8 mouse cellular contexts compared by ENCODE assay signal in the genomic region with DNA sequence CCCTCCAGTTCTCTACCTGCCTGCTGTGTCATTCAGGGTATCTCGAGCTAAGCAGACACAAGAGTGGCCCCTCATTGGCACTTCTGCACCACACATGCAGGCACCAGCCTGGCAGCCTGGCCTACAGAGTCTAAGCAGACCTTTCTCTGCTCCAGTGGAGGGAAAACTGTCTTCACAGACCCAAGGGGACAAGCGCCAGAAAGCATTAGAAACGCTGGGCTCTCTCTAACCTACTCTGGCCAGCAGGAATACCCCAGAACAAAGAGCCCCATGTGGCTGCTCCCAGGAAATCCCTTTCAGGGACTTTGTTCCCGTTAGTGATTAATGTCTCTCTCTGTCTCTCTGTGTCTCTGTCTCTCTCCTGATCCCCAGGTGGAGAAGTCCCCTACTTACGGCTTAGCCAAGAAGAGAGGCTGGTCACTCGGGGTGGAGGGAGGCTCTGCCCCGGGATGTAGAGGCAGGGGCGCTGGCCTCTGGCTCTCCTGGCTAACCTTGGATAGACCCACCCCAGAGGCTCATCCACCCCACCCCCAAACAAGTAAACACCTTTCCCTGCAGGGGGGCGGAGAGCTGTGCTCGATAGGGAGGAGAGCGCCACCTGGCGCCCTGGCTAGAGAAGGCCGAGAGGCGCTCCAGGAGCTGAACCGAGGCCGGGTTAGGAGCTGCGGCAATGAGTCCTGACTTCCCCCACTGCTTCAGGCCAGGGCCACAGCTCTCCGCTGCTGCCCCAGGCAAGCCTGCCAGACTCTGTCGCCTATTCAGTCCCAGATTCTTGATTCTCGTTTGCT. TPM values are rescaled to one million over a fixed set of nuclear protein-coding genes. Genes with fewer than 3 reads are reported as not detected.
DNase-seq lines count a peak whose midpoint lies in the region; ATAC-seq and TF ChIP-seq lines count a peak whose summit lies in the region.

No protein-coding gene starts in this region.

- peak overlapping the region; percentile 5; the same call in 1 of the 2 replicates for H3K4me3 ChIP-seq in hindbrain, embryonic 12.5 days
- no peak overlapping the region for H3K4me3 ChIP-seq in lung, postnatal 0 days (ENCODE audit: low read depth, low read length)

- peak overlapping the region; percentile 97 for H3K27ac ChIP-seq in hindbrain, embryonic 12.5 days
- no peak overlapping the region for H3K27ac ChIP-seq in lung, postnatal 0 days (ENCODE audit: low read length)

- TF ChIP-seq EP300 in lung, postnatal 0 days (IDR thresholded peaks at IDR 0.05) = no peak

- peak overlapping the region; percentile 39 for H3K9ac ChIP-seq in hindbrain, embryonic 12.5 days
- no peak overlapping the region for H3K9ac ChIP-seq in lung, postnatal 0 days (replicated peaks; ENCODE audit: low read depth)

- DNase-seq in T-cell, adult 2 months (ENCODE audit: low spot score) = peak; percentile 24
- DNase-seq in cerebellum, postnatal 14 days = peak; percentile 95 to 98
- DNase-seq in frontal cortex, postnatal 25 days (ENCODE audit: low spot score in 2 of 2) = peak; percentile 71 to 78
- peak; percentile 88 to 92 for DNase-seq in layer of hippocampus, postnatal 10 days (ENCODE audit: low spot score in 2 of 2)
- DNase-seq in lung, postnatal 0 days (ENCODE audit: low spot score) = peak; percentile 82
- DNase-seq in retina, postnatal 1 day = peak; percentile 91
- DNase-seq in thymus, postnatal 4 days = peak; percentile 82

- peak overlapping the region; percentile 52 for H3K4me2 ChIP-seq in hindbrain, embryonic 12.5 days (replicated peaks)
- no peak overlapping the region for H3K4me2 ChIP-seq in lung, postnatal 0 days (replicated peaks; ENCODE audit: low read depth, low read length)

- WGBS in hindbrain, embryonic 12.5 days = 3% methylated on average over 20 of the region's 20 CpGs
- 6% methylated on average over 19 of the region's 20 CpGs for WGBS in lung, postnatal 0 days

- ATAC-seq in hindbrain, embryonic 12.5 days (ENCODE audit: low FRiP score) = peak; percentile 13; the same call in 1 of the 2 replicates
- peak; percentile 58 for ATAC-seq in lung, postnatal 0 days

- H3K36me3 ChIP-seq in hindbrain, embryonic 12.5 days = no peaks in the 10 kb centered on the region
- H3K36me3 ChIP-seq in lung, postnatal 0 days (ENCODE audit: insufficient read depth, low read length) = no peaks in the 10 kb centered on the region

- H3K4me1 ChIP-seq in hindbrain, embryonic 12.5 days = peaks cover 40% of the 10 kb centered on the region
- H3K4me1 ChIP-seq in lung, postnatal 0 days (ENCODE audit: insufficient read depth, low read depth, low read length) = no peaks in the 10 kb centered on the region

- H3K9me3 ChIP-seq in hindbrain, embryonic 12.5 days (replicated peaks) = peaks cover 8% of the 10 kb centered on the region
- no peaks in the 10 kb centered on the region for H3K9me3 ChIP-seq in lung, postnatal 0 days (ENCODE audit: low read length)

- H3K27me3 ChIP-seq in hindbrain, embryonic 12.5 days = peaks cover 30% of the 10 kb centered on the region
- H3K27me3 ChIP-seq in lung, postnatal 0 days (replicated peaks; ENCODE audit: insufficient read depth, low read length) = peaks cover 8% of the 10 kb centered on the region

- peak; percentile 81 for TF ChIP-seq CTCF in lung, postnatal 0 days (IDR thresholded peaks at IDR 0.05)

RNA-seq across cellular contexts. Expression of a gene that starts 49.9 kb away (rescaled TPM):
- not detected in 2 replicates for polyA plus RNA-seq in hindbrain, embryonic 12.5 days (2016; fragmentation: Nextera tagmentation; extraction: Ambion mirVana)
- total RNA-seq in layer of hippocampus, postnatal 10 days (2021) = not detected
- not detected in 2 replicates for polyA plus RNA-seq in lung, postnatal 0 days (2015; fragmentation: Nextera tagmentation; extraction: Ambion mirVana)

Comparison
In these comparisons a context has a peak if more than half of its experiments do, and no peak if none do; other contexts are left out.
1. DNase-seq: peak in every context shown above with its lines; median percentile 96 in cerebellum, postnatal 14 days; 91 in retina, postnatal 1 day; 90 in layer of hippocampus, postnatal 10 days; 82 in lung, postnatal 0 days; 82 in thymus, postnatal 4 days; 74 in frontal cortex, postnatal 25 days; 24 in T-cell, adult 2 months.